14 mouse cellular contexts compared by ENCODE assay signal in the genomic region with DNA sequence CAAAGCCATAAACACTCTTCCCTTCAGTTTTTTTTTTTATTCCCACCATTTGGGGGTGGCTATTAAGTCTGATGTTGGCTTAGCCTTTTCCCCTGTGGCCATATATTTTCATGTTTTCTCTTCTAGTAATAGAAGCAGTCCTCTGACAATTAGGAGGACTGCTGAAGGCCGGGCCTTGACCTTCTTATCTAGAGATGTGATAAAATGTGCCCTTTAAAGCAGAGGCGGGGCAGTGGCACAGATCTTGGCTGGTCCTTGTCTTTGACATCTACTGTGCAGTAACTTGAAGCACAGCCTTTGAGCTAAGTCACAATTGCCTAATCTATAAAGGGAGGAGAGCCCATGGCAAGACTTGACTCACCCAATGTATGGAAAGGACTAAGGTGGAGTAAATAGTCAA.
"Had no signal": no experiment of that assay in that cellular context is flagged by ENCODE, and none has a peak within 500 bp of the region (broad histone marks: within the 10 kb centered on the region; RNA-seq: fewer than 3 reads in every experiment).

No protein-coding gene starts in this region.

- DNase-seq: gastrocnemius, postnatal 14 days; gastrocnemius, postnatal 36 days; heart, adult 18-20 months; heart, postnatal 14 days; heart, postnatal 36 days; kidney, adult 11 months; kidney, adult 2 months; kidney, adult 9 months; kidney, postnatal 14 days; kidney, postnatal 36 days; layer of hippocampus, adult 9-11 months; layer of hippocampus, postnatal 36 days; liver; liver, embryonic 13.5 days had no signal
